Mouse (Mus musculus) granulocyte monocyte progenitor cell, adult 5-6 weeks (primary cell): Measurements from ENCODE around the gene Adgrl2. TPM values are rescaled to one million over a fixed set of nuclear protein-coding genes. Genes with fewer than 3 reads are reported as not detected.
A peak's percentile ranks its signal among the peaks of the same experiment; 100 is the strongest.

Experiments
- ATAC-seq: replicated peaks from 2 replicates; pipeline ENCODE4 v1.8.0; 2016; ENCODE audit warnings: mild to moderate bottlenecking, moderate TSS enrichment, inconsistent platforms; ENCODE audit not compliant: poor library complexity, severe bottlenecking
- total RNA-seq, 2 experiments: library from RNA; stranded (forward) in 1 of 2; stranded (reverse) in 1 of 2; fragments of 200-712, 200-1000 nt in 1 of 2; fragments of >200 nt in 1 of 2; fragmentation: Nextera tagmentation in 1 of 2; gene quantifications; 2 replicates each; pipeline ENCODE4 v1.2.3; 2014 to 2017

The Adgrl2 gene
- total RNA-seq, 2 experiments from 2014 or later: 4.2 to 5.7 TPM

DNA sequence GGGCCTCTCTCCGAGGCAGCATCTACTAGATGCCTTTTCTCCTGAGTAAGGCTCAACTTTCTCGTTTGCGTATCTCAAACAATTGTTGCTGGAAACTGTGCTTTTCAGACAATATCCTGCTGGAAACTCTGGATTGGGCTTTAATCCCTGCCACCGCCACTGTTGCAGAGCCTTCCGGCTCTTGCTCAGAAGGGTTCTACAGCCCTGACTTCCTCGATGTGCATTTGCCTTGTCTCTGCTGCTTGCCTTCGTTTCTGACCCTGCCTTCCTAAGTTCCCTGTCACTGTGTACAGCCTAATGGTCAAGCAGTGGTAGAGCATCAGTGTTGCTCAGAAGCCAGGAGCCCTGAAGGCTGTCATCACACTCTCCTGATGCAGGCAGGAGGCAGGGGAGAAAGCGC, 95.5 kb downstream of the Adgrl2 start:
- ATAC-seq: no peak

DNA sequence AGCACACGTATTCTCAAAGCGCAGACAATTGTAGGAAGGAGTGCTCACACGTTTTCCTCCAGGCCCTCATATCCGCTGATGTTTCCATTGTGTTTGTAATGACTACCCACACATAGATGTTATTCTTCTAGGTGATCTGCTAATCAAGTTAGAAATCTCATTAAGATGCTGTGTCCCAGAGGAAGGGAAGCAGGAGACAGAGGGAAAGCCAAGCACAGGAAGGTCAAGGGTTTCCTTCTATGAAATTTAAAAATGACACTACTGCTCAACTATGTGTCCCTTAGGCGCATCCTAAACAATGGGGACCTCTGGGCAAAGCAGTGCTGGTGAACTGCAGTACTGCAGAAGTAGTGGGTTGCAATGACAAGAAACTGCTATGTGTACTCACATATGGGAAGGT, 102.5 kb downstream of the Adgrl2 start:
- ATAC-seq: no peak

DNA sequence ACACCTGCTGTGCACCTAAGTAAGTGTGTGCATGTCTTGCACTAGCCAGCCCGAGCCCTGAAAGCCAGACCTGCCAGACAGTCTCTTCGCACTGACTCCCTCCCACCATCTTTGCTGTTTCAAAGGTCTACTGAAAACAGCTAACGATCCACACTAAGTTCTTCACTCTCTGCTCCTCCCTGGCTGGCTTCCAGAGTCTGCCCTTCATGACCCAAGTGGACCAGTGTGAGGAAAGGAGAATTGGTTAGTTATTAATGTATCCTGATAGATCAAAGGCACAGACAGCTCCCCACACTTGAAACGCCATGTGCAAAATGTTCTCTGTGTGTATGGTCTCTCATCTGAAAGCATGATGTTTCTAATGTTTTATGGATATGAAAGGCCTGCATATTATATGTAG, 103.4 kb downstream of the Adgrl2 start:
- no peak for ATAC-seq

DNA sequence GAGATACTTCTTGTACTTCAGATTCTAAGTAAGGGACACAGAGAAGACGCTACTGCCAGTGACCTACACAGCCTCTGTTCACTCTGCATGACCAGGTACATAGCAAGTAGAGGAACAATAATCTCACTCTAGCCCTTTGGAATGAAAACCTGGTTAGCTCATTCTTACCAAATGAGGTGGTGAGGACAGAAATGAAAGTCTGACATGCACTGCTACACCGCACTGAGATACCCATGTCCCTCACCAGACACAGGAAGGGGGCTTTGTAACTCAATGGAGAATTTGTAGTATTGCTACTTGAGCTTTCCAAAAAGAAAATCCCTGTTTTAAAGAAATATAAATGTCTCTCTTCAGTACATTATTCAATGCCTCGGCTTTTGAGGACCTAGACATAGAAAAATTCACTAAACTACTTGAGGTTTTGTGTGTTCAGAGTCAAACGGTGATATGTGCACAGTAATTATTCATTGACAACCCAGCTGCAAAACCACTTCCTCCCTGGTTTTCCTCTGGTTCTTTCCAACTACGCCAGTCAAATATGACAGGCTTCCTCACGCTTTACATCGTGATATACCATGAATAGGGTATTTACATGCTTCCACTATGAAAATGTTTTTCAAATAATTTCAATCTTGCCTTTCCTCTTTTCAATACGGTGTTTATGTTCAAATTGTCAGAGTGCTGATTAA, 104.2 kb downstream of the Adgrl2 start:
- peak; percentile 81 for ATAC-seq

DNA sequence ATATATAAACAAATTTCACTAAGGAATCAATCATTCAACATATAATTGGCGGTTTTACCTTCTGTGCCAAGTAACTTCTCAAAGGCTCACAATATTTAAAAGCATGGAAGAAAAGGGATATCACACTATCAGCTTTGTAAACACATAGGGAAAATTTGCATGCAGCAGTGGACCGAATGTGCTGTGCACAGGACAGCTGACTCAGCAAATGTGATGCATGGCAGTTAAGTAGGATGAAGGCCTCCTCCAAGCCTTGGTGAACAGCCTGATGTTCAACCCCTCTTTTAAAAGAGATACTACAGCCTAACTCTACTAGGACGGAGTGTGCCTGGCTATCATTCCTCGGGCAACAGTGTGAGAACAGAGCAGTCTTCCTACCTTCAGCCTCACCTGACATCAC, 105.2 kb downstream of the Adgrl2 start:
- no peak for ATAC-seq

DNA sequence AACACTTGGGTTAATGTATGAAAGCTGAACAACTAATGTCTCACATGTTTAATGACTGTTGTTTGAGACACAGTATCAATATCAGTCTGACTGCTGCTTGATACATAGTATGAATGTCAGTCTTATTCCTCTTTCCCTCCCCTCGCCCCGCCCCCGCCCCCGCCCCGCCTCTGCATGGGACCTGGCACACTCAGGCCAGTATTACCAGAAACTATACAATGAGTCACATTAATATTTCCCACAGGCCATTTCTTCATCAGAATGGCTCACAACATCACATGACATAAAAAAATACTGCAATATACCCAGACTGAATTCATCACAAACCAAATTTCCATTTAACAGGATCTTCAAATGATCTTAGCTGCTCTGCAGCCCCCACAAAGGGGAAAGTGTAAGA, 108.9 kb downstream of the Adgrl2 start:
- no peak for ATAC-seq

DNA sequence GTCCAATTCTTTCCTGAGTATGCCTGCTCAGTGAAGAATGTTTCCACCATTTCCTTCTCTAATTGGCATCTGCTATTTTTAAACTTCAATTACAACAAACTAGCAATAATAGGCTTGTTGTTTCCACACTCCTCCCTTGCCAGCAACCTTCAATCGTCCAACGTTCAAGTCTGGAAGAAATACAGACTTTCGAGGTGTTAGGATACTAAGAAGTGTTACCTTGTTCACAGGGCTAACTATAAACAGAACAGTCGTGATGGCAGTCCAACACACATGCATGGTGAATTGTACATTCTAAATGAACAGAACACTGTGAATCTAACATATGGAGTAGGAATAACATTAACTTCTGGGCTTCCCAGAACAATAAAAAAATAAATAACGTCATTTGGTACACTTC, 117.8 kb downstream of the Adgrl2 start:
- no peak for ATAC-seq

DNA sequence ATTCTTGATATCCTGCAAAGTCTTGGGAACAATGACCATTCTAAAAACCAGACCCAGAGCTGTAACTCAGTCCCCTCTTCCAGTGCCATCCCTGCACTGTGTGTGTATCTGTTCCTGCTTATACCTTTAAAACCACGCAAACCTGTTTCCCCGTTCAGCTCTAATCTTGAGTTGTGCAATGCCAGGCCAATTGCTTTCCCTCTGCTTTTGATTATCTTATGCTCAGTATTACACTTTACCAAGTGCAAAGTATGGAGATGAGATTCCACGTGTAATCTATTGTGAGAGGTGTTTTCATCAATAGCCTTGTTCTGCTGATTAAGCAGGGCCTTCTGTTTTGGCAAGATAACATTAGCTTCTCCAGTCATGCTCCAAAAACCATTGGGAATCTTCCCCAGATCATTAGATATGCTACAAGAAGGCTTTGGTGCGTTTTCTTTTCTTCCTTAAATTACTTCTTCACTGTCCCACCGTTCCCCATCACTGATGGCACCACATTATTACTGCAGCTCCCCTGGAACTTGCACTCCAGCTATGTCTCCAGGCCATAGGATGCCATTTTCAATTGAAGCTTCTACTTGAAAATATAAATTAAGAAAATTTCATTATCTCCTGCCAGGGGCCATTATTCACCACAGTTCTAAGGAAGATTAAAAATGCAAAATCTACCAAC, 118.4 kb downstream of the Adgrl2 start:
- no peak for ATAC-seq

DNA sequence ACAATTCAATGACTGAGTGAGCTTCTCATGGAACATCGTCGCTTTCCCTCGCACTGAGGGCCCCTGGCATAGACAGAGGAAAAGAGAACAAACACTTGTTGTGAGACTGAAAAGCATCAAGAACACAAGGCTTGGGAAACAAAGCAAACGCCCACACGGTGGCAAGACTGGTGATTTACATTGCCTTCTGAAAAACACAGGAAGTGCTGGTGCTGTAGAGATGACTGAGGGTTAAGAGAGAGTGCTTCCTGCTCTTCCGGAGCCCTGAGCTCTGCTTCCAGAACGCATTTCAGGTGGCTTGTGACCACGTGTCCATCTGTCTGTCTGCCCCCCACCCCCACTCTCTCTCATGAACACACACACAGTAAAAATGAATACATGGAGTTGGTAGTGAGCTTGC, 122.7 kb downstream of the Adgrl2 start:
- ATAC-seq: peak; percentile 76

DNA sequence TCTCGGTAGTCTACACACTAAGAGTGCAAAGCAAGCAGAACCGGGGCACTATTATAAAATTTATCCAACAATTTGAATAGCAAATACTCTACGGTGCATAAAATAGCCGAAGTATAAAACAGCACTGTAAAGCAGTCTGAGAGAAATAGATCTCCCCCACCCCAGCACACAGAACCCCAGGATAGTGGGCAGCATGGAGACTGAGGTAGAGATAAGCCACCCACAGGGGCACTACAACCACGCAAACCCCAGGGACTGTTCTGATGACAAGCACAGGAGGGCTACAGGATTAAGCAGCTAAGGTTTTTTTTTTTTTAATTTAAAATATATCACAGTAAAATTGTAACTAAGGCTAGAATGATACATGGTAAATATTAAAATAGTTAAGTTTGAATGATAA, 123.7 kb downstream of the Adgrl2 start:
- ATAC-seq: no peak

DNA sequence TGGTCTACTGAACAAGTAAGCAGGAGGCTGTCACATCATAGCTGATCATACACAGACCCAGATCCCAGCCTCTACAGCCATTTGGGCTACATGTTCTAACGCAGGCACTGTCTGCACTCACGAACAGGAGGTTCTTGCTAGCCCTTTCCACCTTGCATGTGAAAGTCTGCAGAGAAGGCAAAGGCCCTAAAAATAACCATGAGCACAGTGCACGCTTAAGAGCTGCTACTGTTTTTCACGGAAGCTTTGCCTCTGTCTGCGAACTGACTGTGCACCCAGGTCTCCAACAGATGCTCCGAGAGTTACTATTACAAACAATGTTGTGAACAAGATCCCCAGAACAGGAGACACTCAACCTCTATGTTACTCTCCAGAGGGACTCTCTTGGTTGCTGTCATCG, 124.3 kb downstream of the Adgrl2 start:
- no peak for ATAC-seq

DNA sequence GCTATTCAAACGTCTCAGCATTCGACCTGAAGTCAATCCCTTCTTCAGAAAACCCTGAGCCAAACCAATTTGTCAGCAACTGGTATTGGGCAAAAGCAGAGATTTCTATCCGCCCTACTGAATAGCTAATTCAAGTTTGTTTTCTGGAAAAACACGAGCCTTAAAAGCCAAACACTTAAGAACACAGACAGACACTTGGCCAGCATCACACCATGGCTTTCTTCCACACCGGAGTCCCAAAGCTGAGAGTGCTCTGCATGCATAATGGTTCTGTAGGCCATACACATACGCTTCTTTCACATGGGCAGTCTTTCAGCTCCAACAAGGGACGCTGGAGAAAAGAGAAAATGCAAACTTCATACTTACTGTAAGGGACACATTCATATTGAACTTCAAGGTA, 125.1 kb downstream of the Adgrl2 start:
- ATAC-seq: no peak

DNA sequence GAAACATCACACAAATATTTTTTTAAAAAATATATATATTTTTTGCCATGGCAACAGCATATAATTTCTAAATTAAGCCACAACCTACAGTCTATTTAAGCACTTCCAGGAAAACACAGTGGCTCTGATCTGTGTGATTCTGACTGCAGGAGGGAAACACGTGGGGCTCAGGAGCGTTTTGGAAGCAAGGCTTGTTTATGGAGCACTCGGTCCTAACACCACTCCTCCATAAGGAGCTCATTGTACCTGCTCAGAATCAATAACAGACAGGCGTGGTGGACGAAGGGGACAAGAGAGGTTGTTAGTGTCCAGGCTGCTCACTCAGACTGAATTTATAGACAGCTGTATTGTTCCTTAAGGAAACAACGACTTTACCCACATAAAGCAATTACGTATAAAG, 128.5 kb downstream of the Adgrl2 start:
- ATAC-seq: no peak

DNA sequence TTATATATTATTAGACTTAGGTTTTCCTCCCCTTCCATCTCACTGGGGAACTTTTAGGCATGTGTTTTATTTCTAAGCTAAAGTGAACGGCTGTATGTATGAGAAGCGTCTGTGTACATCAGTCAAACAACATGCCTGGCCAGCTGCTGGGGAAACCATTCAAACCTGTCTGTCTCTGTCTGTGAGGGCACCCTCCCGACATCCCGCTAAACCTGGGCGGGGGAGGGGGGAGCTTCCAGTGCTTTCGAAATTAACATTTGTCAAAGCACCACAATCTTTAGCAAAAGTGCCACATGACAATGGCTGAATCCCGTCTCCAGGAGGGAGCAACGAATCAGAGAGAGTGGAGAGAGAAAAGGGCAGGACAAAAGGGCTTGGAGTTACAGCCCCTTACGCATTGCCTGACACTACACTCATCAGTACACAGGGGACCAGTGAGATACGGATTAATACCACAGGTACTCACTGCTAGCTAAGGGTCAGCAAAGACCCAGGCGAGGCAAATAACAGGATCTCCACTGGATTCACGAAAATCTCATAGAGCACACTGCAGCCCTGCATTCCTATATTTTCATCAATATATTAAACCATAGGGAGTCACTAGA, 135.9 kb downstream of the Adgrl2 start:
- no peak for ATAC-seq

DNA sequence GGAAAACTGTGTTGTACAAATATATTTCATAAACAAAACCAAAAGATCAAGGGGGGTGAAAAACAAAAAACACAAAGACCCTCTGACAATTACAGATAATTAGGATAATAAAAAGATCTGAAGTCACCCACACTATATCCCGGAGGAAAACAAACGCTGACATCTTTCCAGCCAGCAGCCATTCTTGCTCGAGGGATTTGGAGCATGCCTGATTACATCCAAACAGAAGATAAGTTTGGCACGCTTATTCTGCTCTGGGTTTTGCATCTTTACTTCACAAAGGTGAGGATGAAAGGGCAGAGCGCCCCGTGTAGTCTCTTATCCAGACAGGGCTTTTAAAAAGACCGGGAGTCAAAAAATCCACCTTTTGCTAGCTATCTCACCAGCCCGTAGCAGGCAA, 137.0 kb downstream of the Adgrl2 start:
- no peak for ATAC-seq

DNA sequence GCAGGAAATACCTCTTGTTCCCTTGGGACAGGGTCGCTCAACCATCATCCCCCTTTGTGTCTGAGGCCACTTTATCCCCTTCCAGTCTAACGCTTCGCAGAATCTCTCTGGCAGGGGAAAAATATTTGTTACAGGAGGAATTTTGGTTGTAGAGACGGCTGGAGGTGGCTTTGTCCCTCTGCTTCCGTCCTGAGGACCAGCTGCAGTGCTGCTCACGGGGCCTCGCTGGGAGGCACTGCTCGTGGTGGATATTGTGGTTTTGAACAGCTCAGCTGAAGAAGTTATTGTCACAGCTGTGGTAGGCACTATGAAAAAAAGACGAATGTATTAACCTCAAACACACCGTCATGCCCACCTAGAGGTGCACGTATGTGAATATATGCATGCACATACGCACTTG, 137.8 kb downstream of the Adgrl2 start:
- peak; percentile 38 for ATAC-seq

DNA sequence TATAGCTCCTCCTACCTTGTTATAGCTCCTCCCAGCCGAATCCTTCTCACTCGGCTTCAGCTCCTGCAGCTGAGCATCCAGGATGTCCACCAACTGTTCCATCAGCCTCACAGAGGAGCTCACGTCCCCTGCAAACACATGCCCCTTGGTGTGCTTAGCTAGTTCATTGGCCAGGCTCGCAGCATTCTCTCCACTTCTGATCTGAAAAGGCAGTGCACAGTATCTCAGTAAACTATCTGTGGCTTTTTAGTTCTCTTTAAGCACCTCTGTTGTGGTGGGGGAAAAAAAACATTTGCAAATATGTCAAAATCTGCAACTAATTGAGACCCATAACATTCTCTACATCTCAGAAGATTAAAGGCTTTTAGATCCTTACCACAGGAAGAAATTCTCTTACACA, 139.5 kb downstream of the Adgrl2 start:
- ATAC-seq: no peak

DNA sequence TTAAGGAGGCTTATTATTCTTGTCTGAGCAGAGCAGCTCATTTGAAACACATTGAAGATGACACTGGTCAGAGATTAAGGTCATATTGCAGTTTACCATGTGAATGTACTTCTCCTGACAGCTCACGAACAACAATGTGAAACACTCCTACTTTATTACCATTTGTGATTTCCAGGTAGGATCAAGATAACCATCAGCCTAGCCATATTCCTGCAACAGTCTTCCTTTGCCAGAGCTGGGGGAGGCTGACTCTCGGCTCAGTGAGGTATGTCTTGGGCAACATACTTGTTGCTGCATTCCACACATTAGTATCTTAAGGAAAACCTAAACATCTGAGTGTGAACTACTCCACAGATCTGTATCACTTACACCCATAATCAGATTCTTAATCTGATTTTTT, 142.0 kb downstream of the Adgrl2 start:
- ATAC-seq: no peak

DNA sequence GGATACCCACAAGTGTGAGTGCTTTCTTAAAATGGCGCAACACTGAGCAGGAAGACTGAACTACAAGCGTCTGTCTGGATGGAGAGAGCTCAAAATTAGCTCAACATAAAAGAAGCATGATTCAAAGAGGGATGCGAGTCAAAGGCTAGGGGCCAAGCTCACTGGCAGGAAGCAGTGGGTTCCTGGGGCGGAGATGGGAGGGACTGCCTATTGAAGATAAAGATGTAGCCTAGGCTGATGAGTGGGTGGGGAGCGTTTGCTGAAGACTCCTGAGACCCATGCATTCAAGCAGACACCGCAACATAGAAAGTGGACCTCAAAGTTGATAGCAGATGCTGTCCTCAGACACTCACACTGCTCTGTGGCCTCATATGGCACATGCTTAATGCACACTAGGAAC, 146.2 kb downstream of the Adgrl2 start:
- 0 out of 2 replicates have a peak, but pooled peaks have one; percentile 3 for ATAC-seq

DNA sequence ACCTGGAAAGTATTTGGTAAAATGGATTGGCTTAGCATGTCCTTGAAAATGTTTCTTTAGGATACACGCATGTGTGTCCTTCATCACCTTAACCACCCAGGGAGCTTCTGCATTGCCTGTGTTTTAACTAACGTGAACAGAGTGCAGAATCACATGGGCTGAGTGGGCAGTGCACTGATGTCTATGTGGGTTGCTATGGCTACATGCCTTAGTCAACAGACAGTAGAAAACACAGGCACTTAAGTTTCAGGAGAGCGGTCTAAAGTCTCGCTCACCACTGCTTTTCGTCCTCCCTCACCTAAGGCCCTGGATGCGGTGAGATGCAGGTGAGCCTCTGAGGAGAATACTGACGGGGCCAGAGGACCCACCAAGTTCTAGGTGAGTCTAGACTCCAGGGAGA, 147.8 kb downstream of the Adgrl2 start:
- ATAC-seq: no peak

DNA sequence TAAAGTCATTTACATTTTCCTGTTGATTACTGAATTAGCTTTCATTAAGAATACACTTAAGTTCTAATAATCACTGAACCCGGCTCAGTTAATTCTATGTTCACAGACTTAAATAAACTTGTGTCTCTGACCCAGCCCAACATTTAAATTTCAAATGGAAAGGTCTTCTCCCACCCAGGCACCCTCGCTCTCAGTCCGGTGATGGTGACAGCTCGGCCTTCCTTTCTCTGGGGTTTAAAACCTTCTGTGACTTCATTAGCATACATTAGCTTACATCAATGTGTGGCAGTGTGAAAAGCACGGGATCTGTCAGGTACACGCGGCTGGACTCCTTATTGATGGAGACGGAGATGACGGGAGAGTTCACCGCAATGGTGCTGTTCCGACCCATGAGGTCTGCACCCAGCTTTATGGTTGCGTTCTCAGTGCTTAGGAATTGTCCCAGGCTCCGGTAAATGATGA, 151.5 kb downstream of the Adgrl2 start:
- no peak for ATAC-seq
